Mouse (Mus musculus) effector memory CD4-positive, alpha-beta T cell, adult 7 months (primary cell): Measurements from ENCODE around the gene Dnajb5. TPM values are rescaled to one million over a fixed set of nuclear protein-coding genes. Genes with fewer than 3 reads are reported as not detected.

Experiments used
- polyA plus RNA-seq: library from polyadenylated mRNA; unstranded; fragments of 100-300 nt; shearing (Covaris generic); gene quantifications from one replicate; pipeline ENCODE4 v1.2.1, GENCODE M21; 2017

Gene Dnajb5
- 17.1 TPM for polyA plus RNA-seq

GRCm38 (mm10) chr4:42949676-42950051 lies at the start of gene Dnajb5:
Dnajb5 (plus strand) TSS chr4:42949814.

GRCm38 (mm10) chr4:42916617-42917401 lies 32.8 kb upstream of the Dnajb5 start, which contains the start of gene Phf24:
Phf24 (plus strand) TSS chr4:42916660.

GRCm38 (mm10) chr4:42969304-42969703 lies 19.7 kb downstream of the Dnajb5 start, which contains the start of gene 1700022I11Rik:
1700022I11Rik (plus strand) TSS chr4:42969604.

GRCm38 (mm10) chr4:43000141-43000986 lies 50.8 kb downstream of the Dnajb5 start, which contains the start of gene Vcp:
Vcp (minus strand) TSS chr4:43000507.

Other genes starting within 250 kb of the Dnajb5 start
- not detected for gene 4930578G10Rik, start 214.3 kb upstream of the Dnajb5 start, polyA plus RNA-seq
- gene Ccl19, start 193.2 kb upstream of the Dnajb5 start, polyA plus RNA-seq = not detected
- not detected for gene Ccl21a, start 175.8 kb upstream of the Dnajb5 start, polyA plus RNA-seq
- gene Fam205a1, start 95.9 kb upstream of the Dnajb5 start, polyA plus RNA-seq = not detected
- gene Gm12394, start 93.0 kb upstream of the Dnajb5 start, polyA plus RNA-seq = 0.15 TPM
- gene Fam205c, start 75.6 kb upstream of the Dnajb5 start, polyA plus RNA-seq = not detected
- gene Phf24, start 33.2 kb upstream of the Dnajb5 start, polyA plus RNA-seq = 0.51 TPM
- not detected for gene 1700022I11Rik, start 19.8 kb downstream of the Dnajb5 start, polyA plus RNA-seq
- 260 TPM for gene Vcp, start 50.7 kb downstream of the Dnajb5 start, polyA plus RNA-seq
- 19.1 TPM for gene Fancg, start 60.7 kb downstream of the Dnajb5 start, polyA plus RNA-seq
- 38.8 TPM for gene Pigo, start 76.0 kb downstream of the Dnajb5 start, polyA plus RNA-seq
- gene Stoml2, start 81.9 kb downstream of the Dnajb5 start, polyA plus RNA-seq = 80.4 TPM
- gene Fam214b, start 96.4 kb downstream of the Dnajb5 start, polyA plus RNA-seq = 9.8 TPM
- gene Unc13b, start 109.1 kb downstream of the Dnajb5 start, polyA plus RNA-seq = 4.5 TPM